17 mouse cellular contexts compared by ENCODE assay signal in the genomic region with DNA sequence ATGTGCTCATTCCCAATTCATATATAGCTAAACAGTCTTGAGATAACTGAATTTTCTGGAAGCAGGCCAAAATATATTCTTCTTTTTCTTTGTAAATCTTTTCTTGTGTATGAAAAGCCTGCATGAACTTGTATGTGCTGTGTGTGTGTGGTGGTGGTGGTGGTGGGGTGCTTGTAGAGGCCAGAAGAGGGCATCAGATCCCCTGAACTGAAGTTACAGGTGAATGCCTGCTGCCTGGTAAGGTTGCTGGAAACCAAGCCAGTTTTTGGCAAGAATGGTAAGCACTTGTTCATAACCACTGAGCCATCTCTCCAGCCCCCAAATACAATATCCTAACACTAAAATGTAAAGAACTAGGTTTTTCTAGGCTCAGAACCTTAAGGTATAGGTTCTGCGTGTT. TPM values are rescaled to one million over a fixed set of nuclear protein-coding genes. Genes with fewer than 3 reads are reported as not detected.
A peak's percentile ranks its signal among the peaks of the same experiment; 100 is the strongest.
DNase-seq lines count a peak whose midpoint lies in the region; ATAC-seq and TF ChIP-seq lines count a peak whose summit lies in the region.
"Had no signal": no experiment of that assay in that cellular context is flagged by ENCODE, and none has a peak within 500 bp of the region (broad histone marks: within the 10 kb centered on the region; RNA-seq: fewer than 3 reads in every experiment).

No protein-coding gene starts in this region.

- no peak overlapping the region for H3K27ac ChIP-seq in kidney, postnatal 0 days
- no peak overlapping the region for H3K27ac ChIP-seq in kidney, embryonic 15.5 days
- H3K27ac ChIP-seq in ES-Bruce4 (ENCODE audit: insufficient read depth, low read length): no peak overlapping the region
- H3K27ac ChIP-seq: heart, embryonic 15.5 days; hindbrain, embryonic 13.5 days; limb, embryonic 10.5 days had no signal

- no peak overlapping the region for H3K4me3 ChIP-seq in kidney, postnatal 0 days (replicated peaks; ENCODE audit: low read depth, low read length)
- no peak overlapping the region for H3K4me3 ChIP-seq in kidney, embryonic 15.5 days (replicated peaks)
- no peak overlapping the region for H3K4me3 ChIP-seq in ES-Bruce4 (ENCODE audit: low read depth, low read length)
- H3K4me3 ChIP-seq: heart, embryonic 15.5 days; hindbrain, embryonic 13.5 days; limb, embryonic 10.5 days had no signal

- no peak for TF ChIP-seq EP300 in ES-Bruce4 (IDR thresholded peaks at IDR 0.05; ENCODE audit: insufficient read depth, low read depth, low read length)

- no peak overlapping the region for H3K9ac ChIP-seq in kidney, postnatal 0 days (ENCODE audit: low read depth, low read length)
- H3K9ac ChIP-seq in kidney, embryonic 15.5 days: no peak overlapping the region
- no peak overlapping the region for H3K9ac ChIP-seq in ES-Bruce4 (ENCODE audit: low read depth, poor library complexity, severe bottlenecking)
- H3K9ac ChIP-seq: heart, embryonic 15.5 days; hindbrain, embryonic 13.5 days had no signal

- H3K27me3 ChIP-seq in kidney, postnatal 0 days (ENCODE audit: insufficient read depth, low read length): no peaks in the 10 kb centered on the region
- no peaks in the 10 kb centered on the region for H3K27me3 ChIP-seq in kidney, embryonic 15.5 days
- H3K27me3 ChIP-seq in ES-Bruce4 (ENCODE audit: control insufficient read depth, insufficient read depth, low read length, poor library complexity, severe bottlenecking): no peaks in the 10 kb centered on the region
- H3K27me3 ChIP-seq: heart, embryonic 15.5 days; hindbrain, embryonic 13.5 days had no signal

- peak; percentile 35; the same call in 1 of the 2 replicates for TF ChIP-seq CTCF in kidney, postnatal 0 days (IDR thresholded peaks at IDR 0.05; ENCODE audit: low read depth)
- TF ChIP-seq CTCF in ES-Bruce4 (IDR thresholded peaks at IDR 0.05; ENCODE audit: low read depth, low read length): peak; percentile 51

- no peaks in the 10 kb centered on the region for H3K36me3 ChIP-seq in kidney, postnatal 0 days (ENCODE audit: insufficient read depth, low read length)
- H3K36me3 ChIP-seq in kidney, embryonic 15.5 days: no peaks in the 10 kb centered on the region
- H3K36me3 ChIP-seq in ES-Bruce4 (ENCODE audit: control insufficient read depth, insufficient read depth, low read length, poor library complexity, severe bottlenecking): no peaks in the 10 kb centered on the region
- H3K36me3 ChIP-seq: heart, embryonic 15.5 days; hindbrain, embryonic 13.5 days; limb, embryonic 10.5 days had no signal

- no peak for DNase-seq in kidney, postnatal 0 days (ENCODE audit: low spot score)
- DNase-seq in A20 (ENCODE audit: low read depth, low spot score): peak; percentile 31
- DNase-seq in kidney, postnatal 14 days: peak; percentile 3
- no peak for DNase-seq in urinary bladder, postnatal 4 days (ENCODE audit: low spot score in 2 of 2)
- DNase-seq in thymus, postnatal 0 days (ENCODE audit: low spot score): no peak
- DNase-seq: adrenal gland, postnatal 10 days; cerebellum, adult 9-10 months; heart, adult 18-20 months; lung, adult 18-20 months; midbrain, embryonic 14.5 days; right cerebral cortex, adult 18-20 months had no signal

- H3K9me3 ChIP-seq in kidney, postnatal 0 days (replicated peaks; ENCODE audit: low read length): no peaks in the 10 kb centered on the region
- no peaks in the 10 kb centered on the region for H3K9me3 ChIP-seq in kidney, embryonic 15.5 days (replicated peaks)
- H3K9me3 ChIP-seq in ES-Bruce4 (replicated peaks; ENCODE audit: control insufficient read depth, insufficient read depth, low read length, poor library complexity, severe bottlenecking): no peaks in the 10 kb centered on the region
- H3K9me3 ChIP-seq: heart, embryonic 15.5 days; hindbrain, embryonic 13.5 days; limb, embryonic 10.5 days had no signal

- no peaks in the 10 kb centered on the region for H3K4me1 ChIP-seq in kidney, postnatal 0 days (replicated peaks; ENCODE audit: insufficient read depth, low read length)
- no peaks in the 10 kb centered on the region for H3K4me1 ChIP-seq in kidney, embryonic 15.5 days
- H3K4me1 ChIP-seq in ES-Bruce4 (ENCODE audit: control insufficient read depth, insufficient read depth, low read length): no peaks in the 10 kb centered on the region
- H3K4me1 ChIP-seq: heart, embryonic 15.5 days; hindbrain, embryonic 13.5 days; limb, embryonic 10.5 days had no signal

- 91% methylated on average over 1 of the region's 1 CpGs for WGBS in kidney, postnatal 0 days
- WGBS in kidney, embryonic 15.5 days: 94% methylated on average over 1 of the region's 1 CpGs

- no peak for TF ChIP-seq POLR2A in ES-Bruce4 (IDR thresholded peaks at IDR 0.05; ENCODE audit: insufficient read depth, low read length)

- no peak for ATAC-seq in kidney, postnatal 0 days (replicated peaks; ENCODE audit: low FRiP score, low read depth)
- ATAC-seq in kidney, embryonic 15.5 days (replicated peaks; ENCODE audit: low FRiP score): no peak
- ATAC-seq: forebrain, embryonic 16.5 days had no signal

- H3K4me2 ChIP-seq in kidney, postnatal 0 days (ENCODE audit: low read length): no peak overlapping the region
- H3K4me2 ChIP-seq in kidney, embryonic 15.5 days: no peak overlapping the region
- H3K4me2 ChIP-seq: heart, embryonic 15.5 days; hindbrain, embryonic 13.5 days had no signal

RNA-seq across cellular contexts. Expression of gene Ehbp1, which starts 26.3 kb away (rescaled TPM):
- 3.9 and 4.1 TPM in 2 replicates for polyA plus RNA-seq in kidney, postnatal 0 days (2015; fragmentation: Nextera tagmentation; extraction: Ambion mirVana)
- 8.6 and 10.6 TPM in 2 replicates for polyA plus RNA-seq in kidney, embryonic 15.5 days (2015; fragmentation: Nextera tagmentation; extraction: Ambion mirVana)
- 24.0 and 29.1 TPM in 2 replicates for polyA plus RNA-seq in ES-Bruce4 (2011; ENCODE audit: insufficient read depth, insufficient read length, low read depth, missing spikeins)
- 1.4 and 1.8 TPM in 2 replicates for polyA plus RNA-seq in thymus, postnatal 0 days (2015; fragmentation: Nextera tagmentation; extraction: Ambion mirVana)

Comparison
In these comparisons a context has a peak if more than half of its experiments do, and no peak if none do; other contexts are left out.
1. DNase-seq: peak in A20 (single experiment) and kidney, postnatal 14 days (single experiment); none in kidney, postnatal 0 days (single experiment), urinary bladder, postnatal 4 days (0 of 2) and thymus, postnatal 0 days (single experiment).